Mouse (Mus musculus) lung, adult 2 months (tissue): ENCODE results near the gene Cdx2.

Experiments
- CTCF ChIP-seq: fragments of 200-500 bp; IDR thresholded peaks from 2 replicates; pipeline ENCODE4 v1.5.1; 2011; ENCODE audit warnings: mild to moderate bottlenecking, low read length, control low read depth; ENCODE audit not compliant: insufficient read depth
- POLR2A ChIP-seq: fragments of 200-500 bp; IDR thresholded peaks from 2 replicates; pipeline ENCODE4 v1.6.1; 2011; ENCODE audit warnings: low read depth, mild to moderate bottlenecking, control low read depth, low read length, borderline replicate concordance; ENCODE audit errors: extremely low read depth

GRCm38 (mm10) chr5:147304276-147305155, 2.6 kb downstream of the Cdx2 start:
- TF ChIP-seq POLR2A (no peak), CTCF (no peak)
